Mouse (Mus musculus): Measurements from ENCODE around the gene Inpp4a. TPM values are rescaled to one million over a fixed set of nuclear protein-coding genes. Genes with fewer than 3 reads are reported as not detected.

Gene Inpp4a
- total RNA-seq, 2 experiments from 2014 or later: 123 to 132 TPM

- DNase-seq (ENCODE audit: low spot score in 2 of 2): no peak
These were observed 108.4 kb downstream of the Inpp4a start for GRCm38 (mm10) chr1:37408059-37408458.

- no peak for DNase-seq (ENCODE audit: low spot score in 2 of 2)
These were observed 109.0 kb downstream of the Inpp4a start for GRCm38 (mm10) chr1:37408678-37409077.

DNA sequence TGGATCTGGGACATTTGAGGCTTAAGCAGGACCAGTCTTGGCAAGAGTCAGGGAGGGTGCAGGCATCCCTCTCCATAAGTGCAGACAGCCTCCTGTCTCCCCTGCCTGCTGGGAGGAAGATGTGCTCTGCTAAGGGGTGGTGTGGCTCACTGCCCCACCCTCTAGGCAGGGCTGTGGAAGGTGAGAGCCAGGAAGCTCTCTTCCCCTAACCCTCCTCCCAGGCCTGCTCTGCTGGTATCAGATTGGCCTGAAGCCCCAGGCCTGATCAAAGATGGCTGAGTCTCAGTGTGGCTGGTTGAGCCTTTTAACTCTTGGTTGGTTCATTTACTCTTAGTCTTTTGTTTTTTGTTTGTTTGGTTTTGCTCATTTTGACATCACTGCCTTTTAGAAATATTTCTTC, 110.0 kb downstream of the Inpp4a start:
- DNase-seq (ENCODE audit: low spot score in 2 of 2): no peak

GRCm38 (mm10) chr1:37415394-37415793, 115.7 kb downstream of the Inpp4a start:
- no peak for DNase-seq (ENCODE audit: low spot score in 2 of 2)

DNA sequence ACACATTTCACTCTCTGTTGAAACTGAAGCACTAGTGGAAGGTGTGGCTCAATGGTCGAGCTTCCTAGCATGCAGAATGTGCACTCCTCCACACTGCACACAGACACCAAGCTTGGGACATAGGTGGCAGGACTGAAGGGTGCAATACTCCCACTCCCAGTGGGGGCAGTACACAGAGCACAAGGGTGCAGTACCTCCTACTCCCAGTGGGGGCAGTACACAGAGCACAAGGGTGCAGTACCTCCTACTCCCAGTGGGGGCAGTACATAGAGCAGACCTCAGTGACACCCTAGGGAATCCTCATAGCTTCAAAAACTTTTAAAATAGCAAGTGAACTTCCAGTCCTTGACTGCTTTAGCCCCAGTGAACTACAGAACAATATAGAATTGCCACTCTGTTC, 119.8 kb downstream of the Inpp4a start:
- peak; percentile 51 to 53 for DNase-seq (ENCODE audit: low spot score in 2 of 2)

DNA sequence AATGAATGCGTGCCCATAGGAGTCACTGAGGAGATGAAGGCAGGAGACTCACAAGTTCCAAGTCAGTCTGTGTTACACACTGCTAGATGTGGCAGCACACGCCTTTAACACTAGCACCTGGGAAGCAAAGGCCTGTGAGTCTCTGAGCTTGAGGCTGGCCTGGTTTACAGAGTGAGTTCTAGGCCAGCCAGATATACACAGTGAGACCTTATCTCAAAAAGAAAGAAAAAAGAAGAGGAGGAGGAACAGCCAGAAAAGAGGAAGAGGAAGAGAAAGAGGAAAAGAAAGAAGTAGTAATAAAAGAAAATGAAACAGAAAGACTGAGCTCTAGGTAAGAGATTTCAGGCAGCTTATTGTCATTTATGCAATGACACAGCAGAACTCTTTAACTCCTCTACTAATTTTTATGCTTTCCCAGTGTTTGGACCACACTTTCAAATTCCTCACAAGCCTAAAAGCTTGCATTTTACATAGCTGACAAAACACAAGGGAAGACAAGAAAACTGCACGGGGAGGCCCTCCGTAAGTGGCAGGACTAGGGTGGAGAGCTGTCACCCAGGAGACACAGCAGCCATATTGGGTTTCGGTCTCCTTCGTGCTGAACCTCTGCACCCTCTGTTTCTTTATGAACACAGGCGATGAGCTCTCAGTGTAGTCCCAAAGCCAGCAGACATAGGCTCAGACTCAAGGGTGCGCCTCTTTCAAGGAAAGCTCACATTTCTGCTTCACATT, 127.6 kb downstream of the Inpp4a start:
- no peak for DNase-seq (ENCODE audit: low spot score in 2 of 2)

GRCm38 (mm10) chr1:37428911-37429310, 129.2 kb downstream of the Inpp4a start:
- DNase-seq (ENCODE audit: low spot score in 2 of 2): no peak

DNA sequence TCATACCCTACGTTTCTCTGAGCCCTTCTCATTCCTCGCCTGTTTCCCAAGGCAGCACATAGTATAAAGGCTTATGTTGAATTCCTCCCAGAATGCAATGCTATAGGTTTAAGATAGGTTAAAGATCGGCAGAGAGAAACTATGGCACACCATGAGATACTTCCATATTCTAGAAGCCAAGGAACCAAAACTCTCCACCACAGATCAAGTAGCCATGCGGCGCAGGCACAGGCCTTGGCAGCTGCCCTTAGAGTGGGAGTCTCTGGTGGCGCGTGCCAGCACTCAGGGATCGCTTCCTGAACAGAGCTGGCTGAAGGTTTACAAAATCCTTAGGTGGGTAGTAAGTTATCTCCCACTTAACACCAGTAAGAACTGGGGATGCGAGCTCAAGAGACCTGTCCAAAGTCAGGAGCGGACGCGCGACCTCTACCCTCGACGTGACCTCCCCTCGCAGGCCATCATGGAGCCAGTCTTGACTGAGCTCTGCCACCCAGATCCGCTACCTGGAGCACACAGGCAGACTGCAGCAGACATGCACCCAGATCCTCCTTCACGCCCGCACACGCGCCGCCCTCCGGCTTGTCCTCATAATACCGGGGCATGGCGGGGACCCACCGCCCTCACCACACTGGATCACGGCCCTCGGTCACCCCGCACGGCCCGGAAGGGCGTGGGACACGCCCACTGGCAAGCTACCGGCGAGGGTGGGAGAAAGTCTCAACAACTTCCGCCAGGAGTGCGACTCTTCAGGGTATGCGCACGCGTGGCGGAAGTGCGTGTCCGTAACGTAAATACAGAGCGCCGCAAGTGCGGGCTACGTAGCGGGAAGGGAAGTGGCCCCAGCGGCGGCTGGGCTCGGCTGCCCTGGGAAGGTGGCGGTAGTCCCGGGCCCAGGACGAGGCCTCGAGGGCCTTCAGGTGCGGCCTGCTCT, 130.0 kb downstream of the Inpp4a start, which contains the start of the genes Coa5 and Unc50:
Gene Coa5 (minus strand): TSS at position 738 of the 931 bp plus-strand sequence.
Gene Unc50 (plus strand): TSS at position 774 of the 931 bp plus-strand sequence.
- peak; percentile 92 to 96 for DNase-seq (ENCODE audit: low spot score in 2 of 2)

DNA sequence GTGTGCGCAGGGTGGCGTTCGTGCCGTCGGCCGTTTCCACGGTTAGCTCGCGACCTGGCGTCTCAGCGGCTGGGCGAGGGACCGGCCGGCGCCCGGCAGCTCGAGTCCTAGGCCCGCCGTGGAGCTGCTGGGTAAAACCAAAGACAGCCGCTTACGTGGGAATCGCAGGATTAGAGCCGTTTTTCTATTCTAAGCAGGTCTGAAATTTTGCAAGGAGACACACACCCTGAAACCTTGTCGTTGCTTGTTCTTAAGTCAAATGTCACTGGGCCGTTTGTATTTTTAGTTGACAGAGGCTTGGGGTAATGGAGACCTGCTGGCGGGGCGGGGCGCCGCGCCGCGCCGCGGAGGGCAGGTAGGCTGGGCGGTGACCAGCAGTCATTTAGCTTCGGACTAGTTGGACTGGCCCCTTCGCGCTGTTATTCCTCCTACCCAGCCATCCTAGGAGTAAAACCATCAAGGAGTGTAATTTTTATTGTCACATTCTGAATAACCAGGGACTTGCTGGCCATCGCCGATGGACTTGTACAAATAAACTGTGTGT, 130.7 kb downstream of the Inpp4a start:
- DNase-seq (ENCODE audit: low spot score in 2 of 2): no peak

- no peak for DNase-seq (ENCODE audit: low spot score in 2 of 2)
These were observed 136.8 kb downstream of the Inpp4a start for GRCm38 (mm10) chr1:37436419-37436818.

DNA sequence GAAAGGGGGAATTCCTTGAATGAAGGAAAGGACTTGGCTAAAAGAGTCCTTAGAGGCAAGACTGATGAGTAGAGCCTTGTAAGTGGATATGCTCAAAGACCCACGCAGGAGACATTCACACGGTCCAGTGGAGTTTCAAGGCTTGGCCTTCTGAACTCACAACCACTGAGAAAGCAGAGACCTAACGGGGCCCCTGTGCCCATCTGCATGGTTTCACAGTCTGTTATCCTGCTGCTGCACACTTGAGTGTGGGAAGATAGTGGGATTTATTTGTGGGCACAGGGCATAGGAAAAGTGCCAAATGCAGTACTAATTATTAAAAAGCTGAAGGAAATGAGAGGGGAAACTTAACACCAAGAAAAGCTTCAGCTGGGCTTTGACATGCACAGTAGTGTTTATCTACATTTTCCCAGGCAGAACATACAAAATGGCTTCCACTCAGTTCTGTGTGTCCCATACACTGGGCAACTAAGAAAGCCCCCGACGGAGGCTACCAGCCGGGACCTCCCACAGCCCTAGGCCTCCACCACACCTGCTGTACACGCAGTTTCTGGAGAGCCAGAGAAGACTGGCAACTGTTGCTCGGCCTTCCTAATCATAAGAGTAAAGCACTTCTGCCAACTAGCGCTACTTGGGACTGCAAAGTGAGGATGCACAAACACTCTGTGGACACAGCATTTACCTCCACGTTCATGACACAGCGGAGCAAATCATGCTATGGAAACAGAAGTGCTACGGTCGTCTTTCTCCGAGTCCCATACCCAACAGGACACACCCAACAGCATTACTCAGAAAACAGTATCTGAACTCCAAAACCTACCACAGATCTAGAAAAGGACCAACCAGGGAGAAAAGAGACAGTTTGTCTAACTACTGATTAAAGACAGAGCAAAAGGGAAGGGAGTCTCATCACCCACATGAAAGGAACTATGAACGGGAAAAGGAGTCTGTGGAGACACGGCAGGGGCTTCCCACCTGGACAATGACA, 143.5 kb downstream of the Inpp4a start:
- DNase-seq (ENCODE audit: low spot score in 2 of 2): no peak

DNA sequence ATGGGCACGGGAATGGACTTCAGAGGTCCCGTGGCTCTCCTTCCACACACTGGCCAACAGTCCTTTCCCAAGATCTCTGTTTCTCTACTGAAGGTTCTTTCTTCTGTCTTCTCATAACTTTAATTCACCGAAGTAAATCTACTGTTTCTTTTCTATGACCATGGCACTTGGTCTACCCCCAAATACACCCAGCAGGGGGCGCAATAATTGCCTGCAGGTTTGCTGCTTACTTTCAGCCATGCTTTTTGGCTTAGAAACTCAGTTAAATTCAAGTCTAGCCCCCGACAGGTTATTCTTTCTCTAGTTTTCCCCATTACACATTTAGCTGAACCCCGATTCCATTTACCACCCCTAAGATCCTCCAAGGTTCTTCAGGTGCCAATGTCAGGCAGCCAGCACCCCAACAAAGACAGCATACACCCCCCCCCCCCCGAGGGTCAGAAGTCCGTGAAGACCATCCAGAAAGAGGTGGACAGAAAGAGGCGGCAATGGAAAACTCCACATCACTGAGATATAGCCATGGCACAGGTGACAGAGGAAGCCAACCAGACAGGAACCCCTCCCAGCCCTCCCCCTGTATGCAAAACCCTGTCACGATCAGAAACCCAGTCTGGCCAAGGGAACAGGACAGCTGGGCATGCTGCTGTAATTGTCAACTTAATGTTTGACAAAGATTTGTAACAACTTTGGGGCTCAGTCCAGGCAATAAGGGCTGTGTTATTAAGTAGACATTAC, 148.9 kb downstream of the Inpp4a start:
- no peak for DNase-seq (ENCODE audit: low spot score in 2 of 2)

DNA sequence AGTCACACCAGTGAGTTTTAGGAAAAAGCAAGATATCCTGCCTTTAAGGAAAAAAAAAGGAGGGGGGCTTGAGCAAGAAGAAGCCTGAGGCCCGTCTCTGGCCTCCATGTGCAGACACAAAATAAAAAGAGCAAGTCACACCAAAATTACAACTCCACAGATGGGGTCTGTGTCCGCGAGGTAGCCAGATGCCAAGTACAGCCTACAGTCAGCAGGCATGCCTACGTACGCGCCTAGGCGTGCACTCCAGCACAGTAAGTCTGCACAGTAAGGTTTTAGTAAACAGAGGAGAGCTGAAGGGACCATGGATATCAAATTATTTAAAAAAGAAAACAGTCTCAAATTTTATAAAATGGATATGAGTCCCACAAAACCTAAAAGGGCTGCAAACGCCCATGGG, 151.6 kb downstream of the Inpp4a start:
- DNase-seq (ENCODE audit: low spot score in 2 of 2): no peak

DNA sequence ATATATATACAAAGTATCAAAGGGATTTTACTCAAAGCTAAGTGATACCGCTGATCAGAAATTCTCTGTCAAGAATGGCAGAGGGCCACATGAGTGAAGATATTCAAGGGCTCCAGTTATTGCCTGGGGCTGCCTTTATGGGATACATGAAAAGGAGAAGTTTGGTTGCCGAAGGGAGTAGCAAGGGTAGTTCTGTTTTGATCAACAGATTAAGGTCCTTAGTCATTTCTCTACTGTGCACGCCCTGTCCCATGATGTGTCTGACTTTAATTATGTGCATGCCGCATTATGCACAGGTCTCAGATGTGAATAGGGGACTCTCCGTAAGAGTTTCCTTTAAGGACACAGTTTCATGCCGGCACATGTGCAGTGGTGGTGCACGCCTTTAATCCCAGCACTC, 157.9 kb downstream of the Inpp4a start:
- no peak for DNase-seq (ENCODE audit: low spot score in 2 of 2)

Other genes with a start within 250 kb of the Inpp4a start
- under 1 TPM; 0.81 to 0.85 TPM for gene Cnga3, start 85.4 kb upstream of the Inpp4a start, total RNA-seq (2021)
- 10 to 100 TPM; 43.1 to 43.2 TPM for gene Coa5, start 130.2 kb downstream of the Inpp4a start, total RNA-seq (2021)
- 10 to 100 TPM; 55.3 to 57.6 TPM for gene Unc50, start 130.3 kb downstream of the Inpp4a start, total RNA-seq (2021)
- 10 to 100 TPM; 26.7 to 26.8 TPM for gene Mgat4a, start 241.2 kb downstream of the Inpp4a start, total RNA-seq (2021)

All from layer of hippocampus, postnatal 14 days (tissue).